Mouse (Mus musculus) spleen, adult 2 months (tissue): ENCODE results near the gene Ccn1. TPM values are rescaled to one million over a fixed set of nuclear protein-coding genes. Genes with fewer than 3 reads are reported as not detected.

Experiments used
- DNase-seq, 2 experiments: peaks; one replicate each; pipeline versions ENCODE4 v3.0.0 to v3.0.0-alpha.2; 2012 to 2021; ENCODE audit warnings: low spot score in 2 of 2, low read depth in 1 of 2
- H3K27ac ChIP-seq: fragments of 200-500 bp; 2 replicates; pipeline ENCODE4 v1.5.1; 2012; ENCODE audit warnings: low read length, inconsistent platforms; ENCODE audit not compliant: insufficient read depth
- H3K27me3 ChIP-seq: fragments of 200-500 bp; 2 replicates; pipeline ENCODE4 v1.6.1; 2012; ENCODE audit warnings: mild to moderate bottlenecking, moderate library complexity, low read length, inconsistent platforms; ENCODE audit not compliant: control insufficient read depth, insufficient read depth
- H3K36me3 ChIP-seq: fragments of 200-500 bp; 2 replicates; pipeline ENCODE4 v1.6.1; 2012; ENCODE audit warnings: mild to moderate bottlenecking, low read length, inconsistent platforms; ENCODE audit not compliant: control insufficient read depth, insufficient read depth
- H3K4me1 ChIP-seq: fragments of 200-500 bp; 2 replicates; pipeline ENCODE4 v1.6.1; 2011; ENCODE audit warnings: inconsistent platforms; ENCODE audit not compliant: control insufficient read depth, insufficient read depth, insufficient read length
- H3K4me3 ChIP-seq: fragments of 200-500 bp; 2 replicates; pipeline ENCODE4 v1.5.1; 2011; ENCODE audit warnings: mild to moderate bottlenecking, inconsistent platforms; ENCODE audit not compliant: insufficient read depth, insufficient read length; ENCODE audit errors: extremely low read depth
- CTCF ChIP-seq: fragments of 200-500 bp; IDR thresholded peaks from 2 replicates; pipeline ENCODE4 v1.5.1; 2011; ENCODE audit warnings: mild to moderate bottlenecking, inconsistent platforms; ENCODE audit not compliant: insufficient read depth, insufficient read length, insufficient replicate concordance; ENCODE audit errors: extremely low read depth
- POLR2A ChIP-seq: fragments of 200-500 bp; IDR thresholded peaks from 2 replicates; pipeline ENCODE4 v1.6.1; 2011; ENCODE audit warnings: low read depth, low read length, inconsistent platforms
- WGBS: fragments of 180-500 bp; shearing (Covaris S2); methylation state at CpG from one replicate; pipeline ENCODE4 v1.1.7; 2018; 5-methylcytosine and 5-hydroxymethylcytosine counted together
- polyA plus RNA-seq: library from polyadenylated mRNA; depleted of rRNA; stranded (reverse); fragments of >200 nt; gene quantifications from 2 replicates; pipeline ENCODE4 v1.2.3, GENCODE M21; 2012

Gene Ccn1
- polyA plus RNA-seq, 1 experiment, result 26.5 TPM

DNA sequence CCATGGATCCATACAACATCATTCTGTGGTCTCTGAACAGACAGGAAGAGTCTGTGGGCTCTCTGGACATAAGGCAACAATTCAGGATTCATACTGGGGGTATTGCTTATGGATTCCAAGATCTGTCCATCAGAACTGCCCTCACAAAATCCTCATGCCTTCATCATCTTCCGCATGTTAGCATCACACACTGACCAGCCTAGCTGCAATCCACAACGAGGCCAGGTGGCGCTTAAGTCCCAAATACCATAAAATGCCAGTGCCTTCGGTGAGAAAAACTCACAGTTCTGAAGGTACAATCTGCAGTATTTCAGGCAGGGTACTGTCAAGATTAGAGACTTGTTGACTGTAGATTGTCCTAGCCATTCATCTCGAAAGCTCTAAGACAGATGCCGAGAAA lies 4.3 kb downstream of the Ccn1 start:
- 84% methylated on average over 6 of the region's 6 CpGs for WGBS
- H3K36me3 ChIP-seq, result no peaks in the 10 kb centered on the region
- no peaks in the 10 kb centered on the region; the same call in 1 of the 2 replicates for H3K4me1 ChIP-seq

DNA sequence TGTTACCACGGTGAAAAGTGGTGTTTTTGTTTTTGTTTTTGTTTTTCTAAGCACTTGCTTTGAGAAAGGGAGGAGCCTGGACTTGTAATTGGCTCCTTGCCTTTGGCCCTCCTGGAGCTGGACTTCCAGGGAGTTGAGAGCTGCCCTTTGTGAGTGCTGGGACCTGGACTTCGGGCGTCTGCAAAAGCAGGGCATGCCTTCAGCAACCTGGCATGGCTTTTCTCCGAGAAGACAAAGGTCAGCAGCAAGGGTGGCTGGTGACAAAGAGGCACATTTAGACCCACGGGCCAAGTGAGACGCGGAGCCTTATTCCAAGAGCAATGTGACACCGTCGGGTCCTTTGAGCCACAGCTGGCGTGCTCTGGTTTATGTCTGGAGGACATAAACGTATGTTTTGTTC lies 6.9 kb downstream of the Ccn1 start:
- Histone ChIP-seq H3K4me3 (no peak overlapping the region), H3K27me3 (no peaks in the 10 kb centered on the region), H3K27ac (no peak overlapping the region), H3K36me3 (no peaks in the 10 kb centered on the region), H3K4me1 (no peaks in the 10 kb centered on the region)
- WGBS, result 79% methylated on average over 11 of the region's 11 CpGs
- TF ChIP-seq POLR2A (no peak), CTCF (no peak)
- no peak for DNase-seq

More for the DNA sequence above, 4.3 kb downstream of the Ccn1 start:
- DNase-seq, result no peak
- H3K27ac ChIP-seq, result no peak overlapping the region
- no peaks in the 10 kb centered on the region for H3K27me3 ChIP-seq
- TF ChIP-seq CTCF (no peak), POLR2A (no peak)
- no peak overlapping the region for H3K4me3 ChIP-seq

DNA sequence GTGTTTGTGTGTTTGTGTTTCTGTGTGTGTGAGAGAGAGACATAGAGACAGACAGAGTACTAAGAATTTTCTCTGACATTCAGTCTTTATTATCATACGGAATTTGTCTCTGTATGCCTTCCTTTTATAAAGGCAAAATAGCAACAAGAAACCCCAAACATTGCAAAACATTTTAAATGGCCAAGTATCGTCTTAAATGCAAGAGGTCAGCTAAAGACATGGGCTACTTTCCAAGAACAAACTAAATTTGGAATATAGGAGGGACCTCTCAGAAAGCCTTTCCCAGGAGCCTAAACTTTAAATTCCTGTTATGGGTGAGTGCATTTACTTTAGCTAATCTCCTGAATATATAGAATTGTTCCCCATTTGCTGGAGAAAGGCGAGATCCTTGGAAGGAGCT lies 7.9 kb downstream of the Ccn1 start:
- Histone ChIP-seq H3K36me3 (no peaks in the 10 kb centered on the region), H3K27me3 (no peaks in the 10 kb centered on the region), H3K27ac (no peak overlapping the region), H3K4me3 (no peak overlapping the region), H3K4me1 (no peaks in the 10 kb centered on the region)
- WGBS, result 73% methylated on average over 3 of the region's 3 CpGs
- no peak for DNase-seq
- TF ChIP-seq CTCF (no peak), POLR2A (no peak)

DNA sequence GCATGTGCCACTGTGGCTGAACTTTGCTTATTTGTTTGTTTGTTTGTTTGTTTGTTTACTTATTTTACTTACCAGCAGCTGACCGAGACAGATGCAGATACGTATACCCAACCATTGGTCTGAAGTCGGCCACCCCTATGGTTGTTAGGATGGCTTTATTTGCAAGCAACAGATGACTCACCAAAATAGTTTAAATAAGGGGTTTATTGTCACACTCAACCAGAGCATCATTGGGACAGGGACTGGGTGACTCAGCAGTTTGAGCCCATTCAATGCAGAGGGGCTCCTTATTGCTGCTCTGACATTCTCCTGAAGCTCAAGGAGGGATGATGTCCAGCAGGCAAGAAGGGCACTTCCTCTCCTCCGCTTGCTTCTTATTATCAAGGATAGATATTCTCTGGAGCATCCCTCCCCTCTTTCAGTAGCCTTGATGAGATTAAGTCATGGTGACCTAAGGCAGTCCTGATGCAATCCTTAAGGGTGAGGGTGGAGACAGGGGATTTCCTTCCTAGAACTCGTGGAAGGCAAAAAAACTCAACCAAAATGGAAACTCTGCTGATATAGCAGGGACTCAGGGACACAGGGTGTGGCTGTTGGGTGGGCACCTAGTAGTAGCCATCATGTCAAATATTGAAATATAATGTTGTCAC lies 8.6 kb downstream of the Ccn1 start:
- no peak for DNase-seq
- no peak for TF ChIP-seq CTCF
- H3K27me3 ChIP-seq, result no peaks in the 10 kb centered on the region
- H3K36me3 ChIP-seq, result no peaks in the 10 kb centered on the region
- 81% methylated on average over 5 of the region's 5 CpGs for WGBS
- no peaks in the 10 kb centered on the region for H3K4me1 ChIP-seq
- H3K27ac ChIP-seq, result no peak overlapping the region
- no peak overlapping the region for H3K4me3 ChIP-seq

DNA sequence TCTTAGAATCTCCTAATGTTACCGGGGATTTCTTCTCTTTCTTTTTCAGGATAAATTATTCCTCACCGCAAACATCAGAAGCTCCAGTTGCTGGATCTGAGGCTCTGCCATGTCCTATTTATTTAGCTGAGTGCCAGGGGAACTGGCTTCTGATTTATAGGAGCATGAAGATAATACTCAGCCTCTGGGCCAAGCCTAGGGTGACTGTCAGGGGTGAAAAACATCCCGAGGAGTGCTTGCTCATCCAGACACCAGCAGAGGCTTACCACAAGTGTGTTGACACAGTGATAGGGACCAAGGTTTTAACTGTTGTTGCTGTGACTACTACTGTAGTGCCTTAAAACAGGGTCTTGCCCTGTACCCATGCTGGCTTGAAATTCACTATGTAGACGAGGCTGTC lies 9.2 kb downstream of the Ccn1 start:
- no peak for DNase-seq
- no peak for TF ChIP-seq POLR2A
- TF ChIP-seq CTCF, result no peak
- Histone ChIP-seq H3K27ac (no peak overlapping the region), H3K27me3 (no peaks in the 10 kb centered on the region), H3K4me3 (no peak overlapping the region), H3K4me1 (no peaks in the 10 kb centered on the region), H3K36me3 (no peaks in the 10 kb centered on the region)
- WGBS, result 85% methylated on average over 4 of the region's 4 CpGs

DNA sequence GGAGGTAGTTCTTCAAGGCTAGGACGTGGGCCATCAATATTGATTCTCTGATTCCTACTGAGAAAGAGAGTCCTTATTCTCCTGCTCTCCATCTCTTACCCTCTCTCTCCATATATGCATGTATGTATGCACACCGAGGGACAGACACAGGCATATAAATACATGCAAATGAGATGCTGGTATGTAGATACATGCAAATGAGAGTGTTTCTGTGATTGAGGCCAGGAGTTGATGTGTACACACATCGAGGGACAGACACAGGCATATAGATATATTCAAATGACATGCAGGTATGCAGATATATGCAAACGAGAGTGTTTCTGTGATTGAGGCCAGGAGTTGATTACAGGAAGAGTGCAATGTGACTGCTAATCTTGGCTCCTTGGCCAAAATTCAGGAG lies 9.6 kb downstream of the Ccn1 start:
- TF ChIP-seq POLR2A, result no peak
- TF ChIP-seq CTCF, result no peak
- WGBS, result 86% methylated on average over 4 of the region's 4 CpGs
- no peaks in the 10 kb centered on the region for H3K4me1 ChIP-seq
- no peaks in the 10 kb centered on the region for H3K36me3 ChIP-seq
- no peak for DNase-seq
- no peaks in the 10 kb centered on the region for H3K27me3 ChIP-seq
- H3K27ac ChIP-seq, result no peak overlapping the region
- no peak overlapping the region for H3K4me3 ChIP-seq

DNA sequence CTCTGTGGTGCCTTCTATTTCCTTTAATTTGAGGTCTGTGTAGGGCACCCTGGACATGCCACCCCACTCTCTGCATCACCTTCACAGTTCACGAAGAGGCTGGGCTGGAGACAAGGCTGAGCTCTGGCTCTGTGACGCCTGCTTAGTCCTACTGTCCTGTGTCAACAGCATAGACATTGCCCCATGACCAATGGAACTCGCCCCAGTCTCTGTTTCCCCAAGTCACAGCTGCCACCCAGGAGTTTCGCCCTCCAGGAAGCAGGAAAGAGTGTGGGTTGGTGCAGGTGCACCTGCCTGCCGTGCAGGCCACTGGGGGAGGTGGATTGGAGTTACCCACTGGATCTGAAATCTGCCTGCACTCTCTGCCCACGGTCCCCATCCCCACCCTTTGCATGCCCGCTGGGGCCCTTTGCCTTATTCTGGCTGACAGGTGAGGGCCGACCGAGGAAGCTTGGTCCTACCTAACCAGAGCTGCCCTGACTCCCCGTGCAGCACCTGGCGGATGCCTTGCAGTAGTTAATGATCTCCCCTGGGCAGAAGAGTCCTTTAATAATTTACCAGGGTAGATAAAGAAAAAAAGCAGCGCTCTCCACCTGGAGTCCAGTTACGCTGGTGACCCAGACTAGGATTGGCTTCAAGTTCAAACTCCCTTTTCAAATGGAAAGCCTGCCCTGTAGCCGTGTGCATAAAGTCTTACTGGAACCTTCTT lies 15.6 kb downstream of the Ccn1 start:
- no peak overlapping the region for H3K27ac ChIP-seq
- H3K4me3 ChIP-seq, result no peak overlapping the region
- H3K36me3 ChIP-seq, result no peaks in the 10 kb centered on the region
- WGBS, result 71% methylated on average over 14 of the region's 14 CpGs
- H3K27me3 ChIP-seq, result no peaks in the 10 kb centered on the region
- no peaks in the 10 kb centered on the region for H3K4me1 ChIP-seq
- DNase-seq, result no peak
- TF ChIP-seq POLR2A (no peak), CTCF (no peak)
